Mouse (Mus musculus): ENCODE data around the gene Hs3st3a1.

GRCm38 (mm10) chr11:64442701-64443100, 7.6 kb downstream of the Hs3st3a1 start:
- TF ChIP-seq CTCF (IDR thresholded peaks at IDR 0.05; ENCODE audit: low read depth): no peak
- TF ChIP-seq EP300 (IDR thresholded peaks at IDR 0.05; ENCODE audit: low read depth): no peak
